Mouse (Mus musculus) midbrain, embryonic 13.5 days (tissue): ENCODE measurements around the gene Fsip1. TPM values are rescaled to one million over a fixed set of nuclear protein-coding genes. Genes with fewer than 3 reads are reported as not detected.
"Not testable (repeated sequence)": the region's sequence is repeated elsewhere in the genome, so short reads cannot be mapped to it uniquely, and the experiment has no call there.

Experiments used
- ATAC-seq: fragments of 200-750 bp; cut with Nextera tagmentation; 2 replicates; pipeline ENCODE4 v1.8.0; 2017; ENCODE audit warnings: mild to moderate bottlenecking, moderate TSS enrichment, moderate library complexity
- H3K27ac ChIP-seq: fragments of 300-500 bp; sonication (generic); 2 replicates; pipeline ENCODE4 v1.5.1; 2015; ENCODE audit warnings: inconsistent platforms, mild to moderate bottlenecking, moderate library complexity
- H3K27me3 ChIP-seq: fragments of 300-500 bp; sonication (generic); 2 replicates; pipeline ENCODE4 v1.6.1; 2015; ENCODE audit warnings: mild to moderate bottlenecking, inconsistent platforms
- H3K36me3 ChIP-seq: fragments of 300-500 bp; sonication (generic); 2 replicates; pipeline ENCODE4 v1.6.1; 2015; ENCODE audit warnings: mild to moderate bottlenecking, inconsistent platforms
- H3K4me1 ChIP-seq: fragments of 300-500 bp; sonication (generic); replicated peaks from 2 replicates; pipeline ENCODE4 v1.6.1; 2015; ENCODE audit warnings: inconsistent platforms
- H3K4me2 ChIP-seq: fragments of 300-500 bp; sonication (generic); replicated peaks from 2 replicates; pipeline ENCODE4 v1.6.1; 2015; ENCODE audit warnings: moderate library complexity, mild to moderate bottlenecking, inconsistent platforms
- H3K4me3 ChIP-seq: fragments of 300-500 bp; sonication (generic); replicated peaks from 2 replicates; pipeline ENCODE4 v1.5.1; 2015; ENCODE audit warnings: mild to moderate bottlenecking, inconsistent platforms
- H3K9ac ChIP-seq: fragments of 300-500 bp; sonication (generic); replicated peaks from 2 replicates; pipeline ENCODE4 v1.6.1; 2015; ENCODE audit warnings: mild to moderate bottlenecking, inconsistent platforms
- H3K9me3 ChIP-seq: fragments of 300-500 bp; sonication (generic); 2 replicates; pipeline ENCODE4 v1.6.1; 2016; ENCODE audit warnings: mild to moderate bottlenecking, inconsistent platforms
- WGBS: fragments of 180-500 bp; shearing (Covaris S2); methylation state at CpG from one replicate; pipeline ENCODE4 v1.1.7; 2015; 5-methylcytosine and 5-hydroxymethylcytosine counted together
- polyA plus RNA-seq: library from polyadenylated mRNA; unstranded; fragments of >200 nt; fragmentation: Nextera tagmentation; extraction: Ambion mirVana; gene quantifications from 2 replicates; pipeline ENCODE4 v1.2.1, GENCODE M21; 2015

The Fsip1 gene
- 1.6 and 2.2 TPM in 2 replicates for polyA plus RNA-seq

GRCm38 (mm10) chr2:118256621-118257053 lies at the start of gene Fsip1:
TSS of gene Fsip1 (minus strand) at chr2:118256966.
- Histone ChIP-seq H3K4me2 (peak within 1 kb of the TSS; percentile 59), H3K36me3 (no peaks in the 10 kb centered on the region), H3K27ac (no peak within 1 kb of the TSS), H3K4me1 (peaks cover 5% of the 10 kb centered on the region), H3K27me3 (no peaks in the 10 kb centered on the region), H3K9ac (peak within 1 kb of the TSS; percentile 40; the same call in 1 of the 2 replicates), H3K9me3 (no peaks in the 10 kb centered on the region), H3K4me3 (peak within 1 kb of the TSS; percentile 44)
- 1% methylated on average over 25 of the region's 25 CpGs for WGBS
- ATAC-seq = peak; percentile 92

GRCm38 (mm10) chr2:118306522-118306895 lies 49.7 kb upstream of the Fsip1 start:
- 67% methylated on average over 3 of the region's 3 CpGs for WGBS

GRCm38 (mm10) chr2:118305827-118306521 lies 49.2 kb upstream of the Fsip1 start:
- Histone ChIP-seq H3K9ac (no peak overlapping the region), H3K27ac (no peak overlapping the region), H3K9me3 (no peaks in the 10 kb centered on the region), H3K4me3 (no peak overlapping the region), H3K4me1 (no peaks in the 10 kb centered on the region), H3K4me2 (no peak overlapping the region), H3K36me3 (no peaks in the 10 kb centered on the region), H3K27me3 (no peaks in the 10 kb centered on the region)
- no peak for ATAC-seq
- 67% methylated on average over 7 of the region's 7 CpGs for WGBS

More at GRCm38 (mm10) chr2:118306522-118306895, 49.7 kb upstream of the Fsip1 start:
- Histone ChIP-seq H3K4me1 (no peaks in the 10 kb centered on the region), H3K4me3 (no peak overlapping the region), H3K36me3 (no peaks in the 10 kb centered on the region), H3K27me3 (no peaks in the 10 kb centered on the region), H3K4me2 (no peak overlapping the region), H3K27ac (no peak overlapping the region), H3K9me3 (no peaks in the 10 kb centered on the region), H3K9ac (no peak overlapping the region)
- no peak for ATAC-seq

GRCm38 (mm10) chr2:118303456-118303855 lies 46.7 kb upstream of the Fsip1 start:
- Histone ChIP-seq H3K27ac (no peak overlapping the region), H3K36me3 (no peaks in the 10 kb centered on the region), H3K4me3 (no peak overlapping the region), H3K27me3 (no peaks in the 10 kb centered on the region), H3K9me3 (no peaks in the 10 kb centered on the region), H3K4me2 (no peak overlapping the region), H3K4me1 (no peaks in the 10 kb centered on the region), H3K9ac (no peak overlapping the region)
- no peak for ATAC-seq
- WGBS = 80% methylated on average over 4 of the region's 4 CpGs

- ATAC-seq = no peak
- WGBS = 77% methylated on average over 2 of the region's 2 CpGs
These were observed 44.9 kb upstream of the Fsip1 start for GRCm38 (mm10) chr2:118301656-118302055.

GRCm38 (mm10) chr2:118301041-118301545 lies 44.3 kb upstream of the Fsip1 start:
- no peak overlapping the region for H3K9ac ChIP-seq
- no peaks in the 10 kb centered on the region for H3K27me3 ChIP-seq
- H3K9me3 ChIP-seq = no peaks in the 10 kb centered on the region
- WGBS = 70% methylated on average over 8 of the region's 8 CpGs
- ATAC-seq = no peak
- H3K4me3 ChIP-seq = no peak overlapping the region
- H3K36me3 ChIP-seq = no peaks in the 10 kb centered on the region
- no peak overlapping the region for H3K27ac ChIP-seq
- H3K4me1 ChIP-seq = no peaks in the 10 kb centered on the region
- no peak overlapping the region for H3K4me2 ChIP-seq

More at GRCm38 (mm10) chr2:118301656-118302055, 44.9 kb upstream of the Fsip1 start:
- Histone ChIP-seq H3K27me3 (no peaks in the 10 kb centered on the region), H3K4me3 (no peak overlapping the region), H3K4me1 (no peaks in the 10 kb centered on the region), H3K9me3 (no peaks in the 10 kb centered on the region), H3K4me2 (no peak overlapping the region), H3K9ac (no peak overlapping the region), H3K36me3 (no peaks in the 10 kb centered on the region), H3K27ac (no peak overlapping the region)

GRCm38 (mm10) chr2:118299981-118300380 lies 43.2 kb upstream of the Fsip1 start:
- Histone ChIP-seq H3K9ac (no peak overlapping the region), H3K27me3 (no peaks in the 10 kb centered on the region), H3K27ac (no peak overlapping the region), H3K4me2 (no peak overlapping the region), H3K36me3 (no peaks in the 10 kb centered on the region), H3K9me3 (no peaks in the 10 kb centered on the region), H3K4me3 (no peak overlapping the region), H3K4me1 (no peaks in the 10 kb centered on the region)
- no peak for ATAC-seq
- 89% methylated on average over 2 of the region's 2 CpGs for WGBS

- H3K27me3 ChIP-seq = no peaks in the 10 kb centered on the region
- H3K4me1 ChIP-seq = peaks cover 8% of the 10 kb centered on the region; the same call in 1 of the 2 replicates
- no peak overlapping the region for H3K4me2 ChIP-seq
- no peaks in the 10 kb centered on the region for H3K36me3 ChIP-seq
- no peak for ATAC-seq
- H3K4me3 ChIP-seq = no peak overlapping the region
- no peak overlapping the region for H3K9ac ChIP-seq
- H3K9me3 ChIP-seq = no peaks in the 10 kb centered on the region
- 70% methylated on average over 4 of the region's 4 CpGs for WGBS
- H3K27ac ChIP-seq = no peak overlapping the region
These were observed 41.8 kb upstream of the Fsip1 start for GRCm38 (mm10) chr2:118298601-118299000.

- no peak for ATAC-seq
- peaks cover 11% of the 10 kb centered on the region; the same call in 1 of the 2 replicates for H3K4me1 ChIP-seq
These were observed 41.2 kb upstream of the Fsip1 start for GRCm38 (mm10) chr2:118297966-118298365.

GRCm38 (mm10) chr2:118295505-118295904 lies 38.7 kb upstream of the Fsip1 start:
- Histone ChIP-seq H3K4me2 (no peak overlapping the region), H3K27me3 (no peaks in the 10 kb centered on the region), H3K9me3 (no peaks in the 10 kb centered on the region), H3K4me3 (no peak overlapping the region), H3K9ac (no peak overlapping the region), H3K4me1 (peaks cover 11% of the 10 kb centered on the region; the same call in 1 of the 2 replicates), H3K36me3 (no peaks in the 10 kb centered on the region), H3K27ac (no peak overlapping the region)
- 83% methylated on average over 7 of the region's 7 CpGs for WGBS
- no peak for ATAC-seq

More at GRCm38 (mm10) chr2:118297966-118298365, 41.2 kb upstream of the Fsip1 start:
- Histone ChIP-seq H3K9ac (no peak overlapping the region), H3K4me3 (no peak overlapping the region), H3K9me3 (no peaks in the 10 kb centered on the region), H3K36me3 (no peaks in the 10 kb centered on the region), H3K4me2 (no peak overlapping the region), H3K27ac (no peak overlapping the region), H3K27me3 (no peaks in the 10 kb centered on the region)
- WGBS = 85% methylated on average over 2 of the region's 2 CpGs

- no peaks in the 10 kb centered on the region for H3K36me3 ChIP-seq
- peaks cover 11% of the 10 kb centered on the region; the same call in 1 of the 2 replicates for H3K4me1 ChIP-seq
- H3K4me3 ChIP-seq = no peak overlapping the region
- no peak overlapping the region for H3K27ac ChIP-seq
- H3K27me3 ChIP-seq = no peaks in the 10 kb centered on the region
- ATAC-seq = peak; percentile 43; the same call in 1 of the 2 replicates
- no peak overlapping the region for H3K4me2 ChIP-seq
- no peaks in the 10 kb centered on the region for H3K9me3 ChIP-seq
- WGBS = 50% methylated on average over 5 of the region's 5 CpGs
- no peak overlapping the region for H3K9ac ChIP-seq
These were observed 36.8 kb upstream of the Fsip1 start for GRCm38 (mm10) chr2:118293583-118293982.

GRCm38 (mm10) chr2:118289066-118289460 lies 32.3 kb upstream of the Fsip1 start:
- not testable (repeated sequence) for H3K4me2 ChIP-seq, H3K9ac ChIP-seq, H3K27me3 ChIP-seq, H3K36me3 ChIP-seq, H3K4me1 ChIP-seq, H3K9me3 ChIP-seq, ATAC-seq, H3K27ac ChIP-seq, H3K4me3 ChIP-seq
- WGBS = 91% methylated on average over 7 of the region's 7 CpGs
